Mouse (Mus musculus) hematopoietic stem cell, adult 5-6 weeks (primary cell): Measurements from ENCODE around the gene Epor. TPM values are rescaled to one million over a fixed set of nuclear protein-coding genes. Genes with fewer than 3 reads are reported as not detected.

Experiments
- ATAC-seq, 2 experiments: fragments of 125-278 bp in 1 of 2; replicated peaks in 1 of 2; 2 replicates each; pipeline ENCODE4 v1.8.0; 2016 to 2017; ENCODE audit warnings: inconsistent platforms in 2 of 2, mild to moderate bottlenecking in 2 of 2, moderate number of reproducible peaks in 2 of 2, low read depth in 1 of 2, moderate TSS enrichment in 1 of 2; ENCODE audit not compliant: low FRiP score in 2 of 2, poor library complexity in 2 of 2, severe bottlenecking in 2 of 2, insufficient read depth in 1 of 2, low TSS enrichment in 1 of 2
- total RNA-seq: library from RNA; stranded (forward); fragments of 172-1452, 232-1000 nt; gene quantifications from 2 replicates; pipeline ENCODE4 v1.2.3, GENCODE M21; 2017

Gene Epor
- total RNA-seq, 1 experiment from 2014 or later: 9.2 TPM

DNA sequence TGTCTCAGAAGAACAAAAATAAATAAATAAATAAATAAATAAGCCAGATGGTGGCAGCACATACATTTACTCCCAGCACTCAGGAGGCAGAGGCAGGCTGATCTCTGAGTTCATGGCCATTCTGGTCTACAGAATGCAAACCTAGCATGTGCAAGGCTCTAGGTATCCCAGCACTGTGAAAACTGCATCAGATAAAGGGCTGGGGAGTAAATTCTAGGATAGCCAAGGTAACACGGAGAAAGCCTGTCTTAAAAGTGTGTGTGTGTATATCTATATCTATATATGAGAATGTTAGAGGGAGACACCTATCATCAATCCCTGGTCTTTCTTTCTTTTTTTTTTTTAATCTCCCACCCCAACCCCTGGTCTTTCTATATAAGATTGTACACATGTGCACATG, 37.8 kb downstream of the Epor start:
- ATAC-seq: no peak

DNA sequence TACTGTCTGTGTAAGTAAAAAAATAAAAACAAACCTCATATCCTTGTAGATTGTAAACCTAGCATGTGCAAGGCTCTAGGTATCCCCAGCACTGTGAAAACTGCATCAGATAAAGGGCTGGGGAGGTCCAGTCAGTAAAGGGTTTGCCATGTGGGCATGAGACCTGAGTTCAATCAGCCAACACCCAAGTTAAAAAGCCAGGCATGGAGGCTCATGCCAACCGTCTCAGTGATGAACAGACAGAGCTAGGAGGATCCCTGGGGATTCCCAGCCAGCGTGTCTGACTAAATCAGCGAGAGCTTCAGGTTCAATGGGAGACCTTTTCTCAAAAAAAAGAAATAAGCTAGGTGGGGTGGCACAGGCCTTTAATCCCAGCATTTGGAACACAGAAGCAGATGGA, 38.3 kb downstream of the Epor start:
- ATAC-seq: no peak

GRCm38 (mm10) chr9:21924099-21924493, 39.2 kb downstream of the Epor start:
- ATAC-seq: peak; percentile 80 to 84

- no peak for ATAC-seq
Measured at GRCm38 (mm10) chr9:21923490-21924098, 39.7 kb downstream of the Epor start.

DNA sequence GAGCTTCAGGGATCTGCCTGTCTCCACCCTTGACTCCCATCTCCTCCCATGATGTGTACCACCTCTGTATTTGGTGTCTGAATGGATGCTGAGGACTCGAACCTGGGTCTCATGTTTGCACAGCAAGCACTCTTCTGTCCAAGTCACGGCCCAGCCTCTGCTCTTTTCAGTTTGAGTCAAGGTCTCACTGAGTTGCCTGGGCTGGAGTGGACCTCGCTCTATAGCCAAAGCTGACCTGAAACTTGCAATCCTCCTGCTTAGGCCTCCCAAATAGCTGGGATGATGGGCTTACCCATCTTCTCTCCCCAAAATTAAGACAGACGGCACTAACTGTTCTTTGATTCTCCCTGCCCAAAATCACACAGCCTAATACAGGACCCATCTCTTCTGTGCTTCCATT, 40.3 kb downstream of the Epor start:
- ATAC-seq: no peak

- no peak for ATAC-seq
Measured at GRCm38 (mm10) chr9:21918692-21919384, 44.5 kb downstream of the Epor start.

GRCm38 (mm10) chr9:21918035-21918592, 45.2 kb downstream of the Epor start, which contains the start of gene Rab3d:
Rab3d (minus strand) TSS chr9:21918192.
- peak; percentile 92 to 96 for ATAC-seq

DNA sequence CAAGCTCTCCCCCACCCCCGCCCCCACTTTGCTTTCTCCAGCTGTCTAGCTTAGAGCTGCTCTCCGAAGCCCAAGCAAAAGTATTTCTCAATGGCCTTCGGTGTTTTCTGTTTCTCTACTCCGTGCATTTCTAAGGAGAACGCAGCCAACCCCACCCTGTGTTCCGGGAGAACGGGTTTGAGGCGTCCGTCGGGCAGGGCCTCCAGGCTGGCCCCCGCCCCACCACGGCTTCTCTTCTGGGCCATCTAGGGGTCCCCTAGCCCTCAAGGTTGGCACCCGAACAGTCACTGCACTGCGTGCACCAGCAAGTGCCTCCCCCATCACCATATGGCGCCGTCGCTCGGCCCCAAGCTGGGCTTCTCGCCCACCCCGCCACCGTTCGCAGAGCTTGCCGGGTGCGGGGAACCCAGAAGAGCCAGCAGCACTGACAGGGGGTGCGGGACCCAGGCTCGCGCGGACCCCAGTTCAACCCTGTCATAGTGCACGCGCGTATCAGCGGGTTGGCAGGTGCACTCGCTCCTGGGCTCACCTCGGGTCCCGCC, 45.7 kb downstream of the Epor start:
- ATAC-seq: peak in 1 of 2 experiments; percentile 9; a peak in 1 of 4 replicates

- ATAC-seq: no peak
Measured at GRCm38 (mm10) chr9:21916851-21917492, 46.3 kb downstream of the Epor start.

DNA sequence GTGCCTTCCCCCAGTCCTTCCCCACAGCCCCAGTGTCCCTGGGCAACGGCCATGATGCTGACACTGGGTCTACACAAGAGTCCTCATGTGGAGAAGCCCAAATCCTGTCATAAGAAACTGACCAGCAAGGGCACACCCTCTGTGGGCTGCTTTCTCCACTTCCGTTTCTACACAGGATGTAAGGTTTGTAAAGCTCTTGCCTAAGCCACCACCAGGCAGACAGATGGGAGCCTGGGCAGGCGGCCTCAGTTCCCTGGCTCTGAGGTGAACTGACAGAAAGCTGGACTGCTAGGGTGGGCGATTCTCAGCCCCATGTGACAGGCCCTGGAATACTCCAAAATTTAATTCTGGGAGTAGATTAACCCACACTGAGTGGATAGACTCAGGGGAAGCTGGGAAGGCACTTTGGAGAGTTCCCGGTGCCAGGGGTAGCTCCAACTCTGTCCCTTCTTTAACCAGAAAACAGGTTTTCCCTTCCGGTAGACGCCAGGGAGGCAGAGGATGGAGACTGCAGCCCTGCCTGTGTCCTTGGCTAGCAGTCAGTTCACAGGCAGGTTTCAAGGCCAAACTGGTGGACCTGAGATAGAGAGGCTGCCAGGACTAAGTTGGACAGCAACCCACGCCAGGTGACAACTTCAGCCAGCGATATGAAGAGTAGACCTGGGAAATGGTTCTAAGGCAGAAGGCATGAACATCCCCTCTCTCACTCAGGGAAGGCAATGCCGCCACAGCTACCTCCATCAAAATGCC, 53.7 kb downstream of the Epor start:
- peak; percentile 35 to 92; a peak in 3 of 4 replicates for ATAC-seq

Other genes with a start within 250 kb of the Epor start
- 22.2 and 22.4 TPM in 2 replicates for gene Ldlr, start 240.0 kb downstream of the Epor start, total RNA-seq
- gene Spc24, start 203.2 kb downstream of the Epor start, total RNA-seq: 79.7 and 117 TPM in 2 replicates
- gene Kank2, start 164.8 kb downstream of the Epor start, total RNA-seq: 3.9 and 4.3 TPM in 2 replicates
- gene Angptl8, start 128.0 kb downstream of the Epor start, total RNA-seq: not detected in 2 replicates
- gene Dock6, start 110.9 kb downstream of the Epor start, total RNA-seq: 4.3 and 6.1 TPM in 2 replicates
- 13.5 and 14.6 TPM in 2 replicates for gene Rab3d, start 45.3 kb downstream of the Epor start, total RNA-seq
- gene Ccdc159, start 36.0 kb downstream of the Epor start, total RNA-seq: 0.25 and 0.50 TPM in 2 replicates
- gene Tmem205, start 36.0 kb downstream of the Epor start, total RNA-seq: 12.7 and 18.1 TPM in 2 replicates
- gene Plppr2, start 26.5 kb downstream of the Epor start, total RNA-seq: 0.15 and 0.25 TPM in 2 replicates
- 6.4 and 7.2 TPM in 2 replicates for gene Swsap1, start 7.8 kb downstream of the Epor start, total RNA-seq
- gene Rgl3, start 25.9 kb upstream of the Epor start, total RNA-seq: not detected in 2 replicates
- gene Ccdc151, start 39.1 kb upstream of the Epor start, total RNA-seq: 0.19 TPM in 1 of 2 replicates, not detected in the other
- 91.7 and 110 TPM in 2 replicates for gene Prkcsh, start 39.3 kb upstream of the Epor start, total RNA-seq
- not detected in 2 replicates for gene Elavl3, start 88.5 kb upstream of the Epor start, total RNA-seq
- gene Gm49318, start 107.8 kb upstream of the Epor start, total RNA-seq: not detected in 2 replicates
- 11.1 and 12.9 TPM in 2 replicates for gene Zfp653, start 107.9 kb upstream of the Epor start, total RNA-seq
- gene Ecsit, start 121.9 kb upstream of the Epor start, total RNA-seq: 15.9 and 17.7 TPM in 2 replicates
- not detected in 2 replicates for gene Cnn1, start 135.7 kb upstream of the Epor start, total RNA-seq
- 43.6 and 44.7 TPM in 2 replicates for gene Elof1, start 153.7 kb upstream of the Epor start, total RNA-seq
- gene Acp5, start 172.2 kb upstream of the Epor start, total RNA-seq: 1.1 and 2.8 TPM in 2 replicates
- 10.4 and 26.5 TPM in 2 replicates for gene Pigyl, start 193.3 kb upstream of the Epor start, total RNA-seq
- not detected in 2 replicates for gene Zfp872, start 224.6 kb upstream of the Epor start, total RNA-seq